Mouse (Mus musculus) embryonic facial prominence, embryonic 15.5 days (tissue): Measurements from ENCODE around the gene Gdap2. TPM values are rescaled to one million over a fixed set of nuclear protein-coding genes. Genes with fewer than 3 reads are reported as not detected.

Experiments used
- ATAC-seq: fragments of 200-750 bp; cut with Nextera tagmentation; 2 replicates; pipeline ENCODE4 v1.8.0; 2017; ENCODE audit warnings: low read depth, moderate TSS enrichment; ENCODE audit not compliant: insufficient number of reproducible peaks, low FRiP score, low TSS enrichment
- H3K27ac ChIP-seq: fragments of 300-500 bp; sonication (generic); replicated peaks from 2 replicates; pipeline ENCODE4 v1.5.1; 2015; ENCODE audit warnings: mild to moderate bottlenecking, inconsistent platforms
- H3K27me3 ChIP-seq: fragments of 300-500 bp; sonication (generic); 2 replicates; pipeline ENCODE4 v1.6.1; 2015; ENCODE audit warnings: inconsistent platforms
- H3K36me3 ChIP-seq: fragments of 300-500 bp; sonication (generic); 2 replicates; pipeline ENCODE4 v1.6.1; 2015; ENCODE audit warnings: mild to moderate bottlenecking, inconsistent platforms
- H3K4me1 ChIP-seq: fragments of 300-500 bp; sonication (generic); 2 replicates; pipeline ENCODE4 v1.6.1; 2015; ENCODE audit warnings: inconsistent platforms
- H3K4me2 ChIP-seq: fragments of 300-500 bp; sonication (generic); replicated peaks from 2 replicates; pipeline ENCODE4 v1.6.1; 2015; ENCODE audit warnings: mild to moderate bottlenecking, inconsistent platforms
- H3K4me3 ChIP-seq: fragments of 300-500 bp; sonication (generic); replicated peaks from 2 replicates; pipeline ENCODE4 v1.5.1; 2015; ENCODE audit warnings: mild to moderate bottlenecking, inconsistent platforms
- H3K9ac ChIP-seq: fragments of 300-500 bp; sonication (generic); 2 replicates; pipeline ENCODE4 v1.6.1; 2015; ENCODE audit warnings: inconsistent platforms
- H3K9me3 ChIP-seq: fragments of 300-500 bp; sonication (generic); replicated peaks from 2 replicates; pipeline ENCODE4 v1.6.1; 2016; ENCODE audit warnings: inconsistent platforms
- WGBS: fragments of 180-500 bp; shearing (Covaris S2); methylation state at CpG from one replicate; pipeline ENCODE4 v1.1.7; 2015; 5-methylcytosine and 5-hydroxymethylcytosine counted together
- polyA plus RNA-seq: library from polyadenylated mRNA; unstranded; fragments of >200 nt; fragmentation: Nextera tagmentation; extraction: Ambion mirVana; gene quantifications from 2 replicates; pipeline ENCODE4 v1.2.1, GENCODE M21; 2015

The Gdap2 gene
- polyA plus RNA-seq, 1 experiment from 2014 or later = 31.6 TPM

GRCm38 (mm10) chr3:100189861-100190260 lies 27.7 kb downstream of the Gdap2 start:
- Histone ChIP-seq H3K4me3 (no peak overlapping the region), H3K4me2 (no peak overlapping the region), H3K27ac (no peak overlapping the region), H3K27me3 (no peaks in the 10 kb centered on the region), H3K4me1 (no peaks in the 10 kb centered on the region), H3K9ac (no peak overlapping the region), H3K36me3 (peaks cover 30% of the 10 kb centered on the region; the same call in 1 of the 2 replicates), H3K9me3 (no peaks in the 10 kb centered on the region)
- ATAC-seq = no peak; the same call in 1 of the 2 replicates
- WGBS = 81% methylated on average over 11 of the region's 11 CpGs

DNA sequence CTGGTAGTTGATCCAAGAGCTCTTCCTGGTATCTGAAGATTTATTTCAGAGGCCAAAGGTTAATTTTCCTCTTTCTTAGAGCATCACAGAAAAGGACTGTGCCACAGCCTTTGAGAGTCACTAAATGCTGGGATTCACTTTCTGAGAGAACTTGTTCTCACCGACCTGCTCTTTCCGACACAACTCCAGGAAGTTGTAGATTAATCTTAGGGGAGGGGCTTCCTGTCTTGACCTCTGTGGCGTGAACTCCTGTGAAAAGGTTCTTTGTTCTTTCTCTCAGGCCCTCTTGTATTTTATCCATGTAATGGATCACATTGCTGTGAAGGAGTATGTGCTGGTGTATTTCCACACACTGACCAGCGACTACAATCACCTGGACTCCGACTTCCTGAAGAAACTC lies 32.0 kb downstream of the Gdap2 start:
- no peak overlapping the region for H3K9ac ChIP-seq
- WGBS = 35% methylated on average over 5 of the region's 5 CpGs
- H3K36me3 ChIP-seq = peaks cover 31% of the 10 kb centered on the region
- H3K27me3 ChIP-seq = no peaks in the 10 kb centered on the region
- no peak overlapping the region for H3K27ac ChIP-seq
- no peaks in the 10 kb centered on the region for H3K9me3 ChIP-seq
- H3K4me2 ChIP-seq = no peak overlapping the region
- no peaks in the 10 kb centered on the region for H3K4me1 ChIP-seq
- no peak for ATAC-seq
- H3K4me3 ChIP-seq = no peak overlapping the region

GRCm38 (mm10) chr3:100201554-100201953 lies 39.4 kb downstream of the Gdap2 start:
- H3K4me1 ChIP-seq = no peaks in the 10 kb centered on the region
- H3K27me3 ChIP-seq = no peaks in the 10 kb centered on the region
- no peak overlapping the region for H3K4me3 ChIP-seq
- ATAC-seq = no peak
- no peaks in the 10 kb centered on the region for H3K9me3 ChIP-seq
- H3K36me3 ChIP-seq = peaks cover 56% of the 10 kb centered on the region
- 89% methylated on average over 7 of the region's 7 CpGs for WGBS
- no peak overlapping the region for H3K9ac ChIP-seq
- no peak overlapping the region for H3K4me2 ChIP-seq
- no peak overlapping the region for H3K27ac ChIP-seq

DNA sequence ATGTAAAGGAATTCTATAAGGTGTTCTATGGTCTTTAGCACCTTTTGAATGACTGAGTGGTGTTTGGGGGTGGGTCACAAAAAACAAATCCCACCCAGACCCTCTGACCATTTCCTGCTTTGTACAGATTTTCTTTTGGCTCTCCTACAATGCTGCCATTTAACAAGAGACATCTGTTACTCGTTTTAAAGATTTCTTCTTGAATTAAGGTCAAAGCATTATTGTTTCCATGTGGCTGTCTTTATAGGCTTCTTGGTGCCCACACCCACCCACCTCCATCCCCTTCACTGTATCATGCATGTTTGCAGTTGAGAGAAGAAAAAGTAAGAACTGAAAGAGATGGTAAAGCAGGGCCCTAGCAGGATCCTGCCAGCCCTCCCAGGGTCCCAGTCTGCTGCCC lies 44.8 kb downstream of the Gdap2 start:
- H3K9ac ChIP-seq = no peak overlapping the region
- H3K27me3 ChIP-seq = no peaks in the 10 kb centered on the region
- H3K4me3 ChIP-seq = no peak overlapping the region
- H3K4me2 ChIP-seq = no peak overlapping the region
- no peak overlapping the region for H3K27ac ChIP-seq
- no peak for ATAC-seq
- peaks cover 5% of the 10 kb centered on the region; the same call in 1 of the 2 replicates for H3K4me1 ChIP-seq
- no peaks in the 10 kb centered on the region for H3K9me3 ChIP-seq
- WGBS = 16% methylated on average over 1 of the region's 1 CpGs
- peaks cover 38% of the 10 kb centered on the region for H3K36me3 ChIP-seq

DNA sequence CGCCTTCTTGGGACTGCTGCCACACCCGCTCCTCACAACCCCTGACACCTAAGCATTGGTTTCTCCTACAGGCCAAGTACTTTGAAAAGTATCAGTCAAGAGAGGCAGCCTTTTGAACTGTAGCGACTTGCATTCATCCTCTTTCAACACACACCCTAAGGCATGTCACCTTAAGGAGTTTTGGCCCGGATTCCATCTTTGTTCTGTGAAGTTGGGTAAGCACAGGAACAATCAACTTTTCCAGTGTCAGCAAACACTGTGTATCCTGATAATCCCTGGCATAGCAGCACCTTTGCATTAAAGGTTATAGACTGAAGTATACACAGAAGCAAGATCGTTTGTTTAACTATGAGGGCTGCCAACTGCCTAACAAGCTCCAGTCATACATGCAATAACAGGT lies 53.3 kb downstream of the Gdap2 start:
- no peak overlapping the region for H3K4me2 ChIP-seq
- no peaks in the 10 kb centered on the region for H3K27me3 ChIP-seq
- no peaks in the 10 kb centered on the region for H3K9me3 ChIP-seq
- no peak overlapping the region for H3K9ac ChIP-seq
- 80% methylated on average over 5 of the region's 5 CpGs for WGBS
- no peaks in the 10 kb centered on the region for H3K4me1 ChIP-seq
- no peak overlapping the region for H3K27ac ChIP-seq
- H3K36me3 ChIP-seq = no peaks in the 10 kb centered on the region
- H3K4me3 ChIP-seq = no peak overlapping the region
- no peak for ATAC-seq

GRCm38 (mm10) chr3:100225326-100225959 lies 63.3 kb downstream of the Gdap2 start:
- Histone ChIP-seq H3K4me3 (no peak overlapping the region), H3K9me3 (no peaks in the 10 kb centered on the region), H3K4me1 (no peaks in the 10 kb centered on the region), H3K36me3 (no peaks in the 10 kb centered on the region), H3K4me2 (no peak overlapping the region), H3K9ac (no peak overlapping the region), H3K27me3 (no peaks in the 10 kb centered on the region), H3K27ac (no peak overlapping the region)
- no peak for ATAC-seq
- WGBS = 71% methylated on average over 12 of the region's 12 CpGs

DNA sequence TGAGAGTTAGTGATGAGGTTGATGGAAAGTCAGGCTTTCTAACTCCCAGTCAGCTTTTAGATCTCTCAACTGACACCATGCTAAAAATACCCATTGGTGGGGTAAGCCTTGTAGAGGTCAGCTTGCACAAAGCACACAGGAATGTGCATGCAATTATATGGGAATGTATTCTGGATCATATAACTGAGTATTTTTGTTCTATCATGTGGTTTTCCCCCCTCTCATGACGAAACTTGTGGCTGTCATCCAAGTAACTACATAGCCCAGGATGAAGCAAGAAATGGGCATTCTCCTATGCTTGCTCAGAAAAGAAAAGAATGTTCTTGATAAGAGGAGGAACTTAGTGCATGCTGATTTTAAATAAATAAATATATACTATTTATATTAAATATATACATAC lies 65.3 kb downstream of the Gdap2 start:
- Histone ChIP-seq H3K27me3 (no peaks in the 10 kb centered on the region), H3K4me2 (no peak overlapping the region), H3K36me3 (no peaks in the 10 kb centered on the region), H3K27ac (no peak overlapping the region), H3K9ac (no peak overlapping the region), H3K4me3 (no peak overlapping the region), H3K9me3 (no peaks in the 10 kb centered on the region), H3K4me1 (no peaks in the 10 kb centered on the region)
- ATAC-seq = peak; percentile 51
- WGBS = 14% methylated on average over 1 of the region's 1 CpGs

GRCm38 (mm10) chr3:100228981-100229380 lies 66.8 kb downstream of the Gdap2 start:
- no peak overlapping the region for H3K4me3 ChIP-seq
- no peaks in the 10 kb centered on the region for H3K9me3 ChIP-seq
- no peak overlapping the region for H3K9ac ChIP-seq
- H3K4me2 ChIP-seq = no peak overlapping the region
- 88% methylated on average over 3 of the region's 3 CpGs for WGBS
- no peak overlapping the region for H3K27ac ChIP-seq
- H3K36me3 ChIP-seq = no peaks in the 10 kb centered on the region
- no peaks in the 10 kb centered on the region for H3K27me3 ChIP-seq
- H3K4me1 ChIP-seq = no peaks in the 10 kb centered on the region
- ATAC-seq = no peak

- no peak for ATAC-seq
- Histone ChIP-seq H3K9ac (no peak overlapping the region), H3K27ac (no peak overlapping the region)
These were observed 74.7 kb downstream of the Gdap2 start for GRCm38 (mm10) chr3:100236725-100237436.

DNA sequence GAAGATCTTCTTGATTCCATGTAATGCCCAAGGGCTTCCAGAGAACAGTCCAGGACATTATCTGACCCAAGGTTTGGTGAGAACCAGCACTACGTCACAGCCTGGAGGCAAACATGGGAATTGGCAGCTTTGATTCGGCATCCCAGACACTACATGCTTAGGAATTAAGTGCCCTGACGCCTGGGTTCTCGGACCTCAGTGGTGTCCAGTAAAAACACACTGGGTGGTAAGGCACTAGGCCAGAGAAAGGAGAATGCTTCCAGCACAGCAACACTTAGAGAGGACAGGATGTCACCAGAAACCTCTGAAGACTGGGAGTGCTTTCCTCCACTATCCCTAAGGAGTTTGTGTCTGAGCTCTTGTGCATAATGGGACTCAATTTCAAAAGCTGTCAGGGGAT lies 80.0 kb downstream of the Gdap2 start:
- Histone ChIP-seq H3K9me3 (no peaks in the 10 kb centered on the region), H3K4me1 (no peaks in the 10 kb centered on the region), H3K36me3 (no peaks in the 10 kb centered on the region), H3K4me2 (no peak overlapping the region), H3K9ac (no peak overlapping the region), H3K27me3 (no peaks in the 10 kb centered on the region), H3K27ac (no peak overlapping the region), H3K4me3 (no peak overlapping the region)
- WGBS = 86% methylated on average over 4 of the region's 4 CpGs
- no peak for ATAC-seq

More at GRCm38 (mm10) chr3:100236725-100237436, 74.7 kb downstream of the Gdap2 start:
- no peaks in the 10 kb centered on the region for H3K36me3 ChIP-seq
- H3K27me3 ChIP-seq = no peaks in the 10 kb centered on the region
- no peak overlapping the region for H3K4me2 ChIP-seq
- no peaks in the 10 kb centered on the region for H3K9me3 ChIP-seq
- no peak overlapping the region for H3K4me3 ChIP-seq
- no peaks in the 10 kb centered on the region for H3K4me1 ChIP-seq

DNA sequence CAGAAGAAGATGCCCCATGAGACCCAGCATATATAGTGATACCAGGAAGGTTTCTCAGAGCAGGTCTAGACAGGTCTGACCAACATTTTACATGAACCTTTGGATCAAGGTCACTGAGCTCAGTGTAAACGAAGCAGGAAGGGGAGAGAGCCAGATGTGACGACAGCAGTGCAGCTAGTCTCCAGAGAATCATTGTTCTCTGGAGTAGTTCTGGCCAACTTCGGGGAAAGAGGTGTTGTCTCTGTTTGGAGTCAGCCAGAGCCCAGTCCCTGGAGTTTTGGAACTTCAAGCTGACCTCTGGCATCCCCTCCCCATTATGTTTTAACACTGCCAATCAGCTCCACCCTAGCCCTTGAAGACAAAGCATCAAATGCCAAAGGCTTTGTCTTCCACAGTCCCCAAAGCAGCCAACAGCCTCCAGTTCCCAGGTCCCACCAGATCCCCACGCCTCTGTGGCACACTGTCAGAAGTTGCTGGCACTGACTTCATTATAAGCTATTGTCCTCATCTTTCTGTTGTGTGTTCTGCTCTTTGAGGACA lies 84.2 kb downstream of the Gdap2 start:
- no peaks in the 10 kb centered on the region for H3K9me3 ChIP-seq
- 44% methylated on average over 4 of the region's 4 CpGs for whole genome bisulfite sequencing
- no peak overlapping the region for H3K4me2 ChIP-seq
- no peak for ATAC-seq
- no peak overlapping the region for H3K27ac ChIP-seq
- H3K9ac ChIP-seq = no peak overlapping the region
- no peaks in the 10 kb centered on the region for H3K36me3 ChIP-seq
- H3K27me3 ChIP-seq = no peaks in the 10 kb centered on the region
- no peaks in the 10 kb centered on the region for H3K4me1 ChIP-seq
- H3K4me3 ChIP-seq = no peak overlapping the region
